Mouse (Mus musculus) cerebral cortex, adult 2 months (tissue): Measurements from ENCODE around the gene Sim2.

Experiments
- WGBS: fragments of 180-500 bp; shearing (Covaris S2); methylation state at CpG from one replicate; pipeline ENCODE4 v1.1.7; 2018; 5-methylcytosine and 5-hydroxymethylcytosine counted together

Sim2 gene

DNA sequence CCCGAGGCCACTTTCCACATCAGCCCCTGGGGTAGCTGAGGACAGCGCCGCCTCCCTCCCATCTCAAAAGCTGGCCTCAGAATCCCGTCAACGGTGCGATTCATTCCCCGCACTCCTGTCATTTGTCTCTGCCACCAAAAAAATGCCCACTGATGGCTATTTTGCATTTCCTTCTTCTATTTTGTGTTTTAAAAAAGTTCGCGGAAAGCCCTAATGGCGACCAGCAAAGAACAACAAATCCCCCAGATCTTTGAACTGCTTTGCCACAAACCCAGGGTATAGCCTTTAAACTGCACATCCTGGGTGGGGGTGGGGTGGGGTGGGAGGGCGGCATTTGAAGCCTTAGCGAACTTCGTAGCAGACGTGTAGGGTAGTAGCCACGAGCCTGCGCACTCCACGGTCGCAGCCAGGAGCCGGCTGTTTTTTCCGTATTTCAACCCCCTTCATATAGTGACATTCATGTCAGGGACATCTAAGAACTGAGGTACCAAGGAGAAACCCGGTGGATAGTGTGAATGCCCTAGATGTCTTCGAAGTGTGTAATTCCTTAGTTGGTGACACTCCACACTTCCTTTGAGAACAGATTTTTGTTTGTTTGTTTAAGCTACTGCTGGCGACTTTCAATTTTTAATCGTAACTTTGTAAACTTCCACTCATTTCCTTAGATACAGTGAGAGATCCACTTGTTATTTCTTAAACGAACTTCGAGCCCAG, 10.5 kb downstream of the Sim2 start:
- 5% methylated on average over 26 of the region's 26 CpGs for WGBS

GRCm38 (mm10) chr16:94096479-94096878, 11.7 kb downstream of the Sim2 start:
- WGBS: 6% methylated on average over 14 of the region's 14 CpGs

DNA sequence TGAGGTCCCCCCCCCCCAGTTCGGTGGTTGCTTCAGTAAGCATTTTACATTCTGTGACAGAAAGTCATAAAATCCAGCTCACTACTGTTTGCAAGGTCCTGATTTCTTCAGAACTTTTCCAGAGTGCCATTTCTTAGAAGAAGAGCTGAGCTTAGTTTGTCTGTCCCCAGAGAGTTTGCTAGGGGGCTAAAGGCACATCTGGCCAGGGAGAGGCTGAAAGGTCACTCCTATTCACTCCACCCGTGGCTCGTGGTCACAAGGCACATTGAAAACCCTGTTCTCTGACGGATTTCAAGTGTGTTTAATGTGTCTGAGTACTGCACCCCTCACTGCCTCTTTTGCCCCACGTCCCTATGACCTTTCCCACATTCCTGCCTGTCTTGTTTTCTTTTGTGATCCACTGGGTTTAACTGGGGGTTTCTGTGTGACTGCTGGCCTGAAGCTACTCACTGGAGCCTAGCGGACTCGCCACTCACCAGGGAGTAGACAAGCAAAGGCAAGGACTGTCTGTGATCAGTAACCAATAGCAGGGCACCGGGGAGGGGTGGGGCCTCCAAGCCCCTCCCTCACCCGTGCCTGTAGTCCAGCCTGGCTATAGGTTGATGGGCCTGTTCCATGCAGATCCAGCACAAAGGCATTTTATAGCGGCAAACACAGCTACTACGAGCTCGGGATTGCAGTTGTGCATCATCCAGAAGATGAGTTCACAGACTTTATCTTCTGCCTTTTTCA, 13.2 kb downstream of the Sim2 start:
- 17% methylated on average over 12 of the region's 12 CpGs for WGBS

GRCm38 (mm10) chr16:94113160-94113559, 28.4 kb downstream of the Sim2 start:
- 86% methylated on average over 7 of the region's 7 CpGs for WGBS

- 86% methylated on average over 9 of the region's 9 CpGs for WGBS
Measured at GRCm38 (mm10) chr16:94114693-94115092, 30.0 kb downstream of the Sim2 start.

DNA sequence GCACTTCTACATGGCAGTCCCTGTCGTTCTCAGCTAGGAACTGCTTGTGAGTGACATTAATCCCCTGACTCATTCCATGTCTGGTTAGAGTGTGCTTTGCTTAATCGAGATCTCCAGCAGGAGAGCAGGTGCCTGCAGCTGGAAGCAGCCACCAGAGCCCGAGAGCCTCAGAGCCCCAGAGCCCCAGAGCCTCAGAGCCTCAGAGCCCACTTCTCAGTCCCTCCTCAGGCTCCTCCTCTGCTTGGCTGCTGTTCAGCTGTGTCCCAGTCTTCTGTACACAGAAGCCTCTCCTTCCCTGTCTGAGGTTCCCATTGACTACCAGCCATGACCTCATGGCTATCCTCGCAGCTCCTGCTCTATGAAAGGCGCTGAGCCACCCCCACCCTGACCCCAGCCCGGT, 32.6 kb downstream of the Sim2 start:
- 61% methylated on average over 6 of the region's 6 CpGs for WGBS

DNA sequence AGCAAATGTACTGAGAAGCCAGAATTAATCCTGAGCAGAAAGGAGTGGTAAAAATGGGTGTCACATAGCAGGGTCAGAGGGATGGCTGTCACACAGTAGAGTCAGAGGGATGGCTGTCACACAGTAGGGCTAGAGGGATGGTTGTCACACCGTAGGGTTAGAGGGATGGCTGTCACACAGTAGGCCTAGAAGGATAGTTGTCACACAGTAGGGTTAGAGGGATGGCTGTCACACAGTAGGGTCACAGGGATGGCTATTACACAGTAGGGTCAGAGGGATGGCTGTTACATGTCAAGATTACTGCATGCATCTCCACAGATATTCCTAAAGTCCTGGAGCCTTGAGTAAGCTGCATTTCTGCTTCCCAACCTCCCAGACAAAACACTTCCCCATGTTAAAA, 33.7 kb downstream of the Sim2 start:
- 100% methylated on average over 1 of the region's 1 CpGs for WGBS

DNA sequence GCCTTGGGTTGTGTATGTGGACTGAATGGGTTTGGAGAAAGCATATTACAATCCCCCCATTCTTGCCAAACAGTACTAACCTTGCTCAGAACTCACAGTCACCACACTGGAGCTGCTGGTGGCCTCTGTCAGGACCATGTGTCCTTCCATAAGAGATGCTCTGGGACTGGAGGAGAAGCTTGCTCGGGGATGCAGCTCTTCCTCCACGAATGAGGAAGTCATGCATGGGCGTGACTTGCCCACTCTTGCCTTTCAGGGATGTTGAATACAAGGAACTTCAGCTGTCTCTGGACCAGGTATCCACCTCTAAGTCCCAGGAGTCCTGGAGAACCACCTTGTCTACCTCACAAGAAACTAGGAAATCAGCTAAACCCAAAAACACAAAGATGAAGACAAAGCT, 37.6 kb downstream of the Sim2 start:
- 86% methylated on average over 3 of the region's 3 CpGs for WGBS

DNA sequence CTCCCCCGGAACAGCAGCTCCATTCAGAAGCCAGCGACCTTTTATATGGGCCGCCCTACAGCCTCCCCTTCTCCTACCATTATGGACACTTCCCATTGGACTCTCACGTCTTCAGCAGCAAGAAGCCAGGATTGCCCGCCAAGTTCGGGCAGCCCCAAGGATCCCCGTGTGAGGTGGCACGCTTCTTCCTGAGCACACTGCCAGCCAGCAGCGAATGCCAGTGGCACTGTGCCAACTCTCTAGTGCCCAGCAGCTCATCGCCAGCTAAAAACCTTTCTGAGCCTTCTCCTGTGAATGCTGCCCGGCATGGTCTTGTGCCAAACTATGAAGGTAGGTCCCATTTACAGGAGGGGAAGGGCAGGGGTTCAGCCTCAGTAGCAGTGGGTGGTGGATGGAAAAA, 38.5 kb downstream of the Sim2 start:
- WGBS: 41% methylated on average over 11 of the region's 11 CpGs

- 2% methylated on average over 82 of the region's 83 CpGs for WGBS
Measured at GRCm38 (mm10) chr16:94125172-94125981, 40.6 kb downstream of the Sim2 start.

- WGBS: 38% methylated on average over 9 of the region's 9 CpGs
Measured at GRCm38 (mm10) chr16:94126200-94126599, 41.5 kb downstream of the Sim2 start.

DNA sequence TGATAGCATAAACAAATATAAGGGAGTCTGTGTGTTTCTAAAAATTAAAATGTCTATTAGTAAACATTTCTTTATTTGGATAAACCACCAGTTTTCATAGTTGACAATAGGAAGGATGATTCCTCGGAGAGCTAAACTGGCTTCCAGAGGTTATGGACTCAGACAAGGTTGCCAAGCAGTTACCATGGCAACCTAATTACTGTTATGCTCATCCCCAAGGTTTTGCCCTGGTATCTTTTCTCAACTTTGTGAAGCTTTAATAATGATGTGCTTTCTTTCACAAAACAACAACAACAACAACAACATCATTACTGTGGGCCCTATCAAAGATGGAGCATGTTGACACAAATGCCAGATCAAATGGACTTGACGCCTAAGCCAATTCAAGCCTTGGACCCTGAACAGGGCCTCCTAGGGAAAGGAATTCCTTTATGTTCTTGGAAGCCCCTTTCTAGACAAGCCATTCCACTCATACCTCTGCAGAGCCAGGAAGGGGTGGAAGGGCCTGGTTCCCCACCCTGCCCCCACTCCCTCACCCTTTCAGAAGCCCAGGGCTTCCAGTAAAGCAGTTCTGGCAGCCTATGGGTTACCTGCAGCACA, 43.6 kb downstream of the Sim2 start:
- WGBS: 81% methylated on average over 2 of the region's 2 CpGs

- WGBS: 73% methylated on average over 10 of the region's 10 CpGs
Measured at GRCm38 (mm10) chr16:94134218-94134617, 49.5 kb downstream of the Sim2 start.

- WGBS: 55% methylated on average over 10 of the region's 10 CpGs
Measured at GRCm38 (mm10) chr16:94140746-94141145, 56.0 kb downstream of the Sim2 start.

GRCm38 (mm10) chr16:94143325-94143724, 58.6 kb downstream of the Sim2 start:
- 28% methylated on average over 10 of the region's 10 CpGs for WGBS

DNA sequence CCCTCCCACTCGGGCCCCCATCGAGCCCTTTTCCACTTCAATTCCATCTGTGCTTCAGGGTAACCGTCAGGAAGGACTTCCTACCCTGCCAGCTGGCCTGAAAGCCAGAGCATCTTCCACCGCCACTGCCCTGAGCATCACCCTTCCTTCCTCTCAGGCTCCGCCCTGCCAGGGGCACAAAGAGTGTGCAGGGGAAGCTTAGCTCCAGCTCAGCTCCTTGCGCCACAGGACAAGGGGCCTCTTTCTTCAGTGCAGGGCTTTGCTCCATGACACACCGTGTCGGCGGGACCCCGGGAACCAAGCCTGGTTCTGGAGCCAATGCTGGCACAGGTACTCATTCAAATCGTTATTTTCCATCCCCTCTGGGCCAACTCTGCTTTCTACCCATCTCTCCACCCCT, 63.4 kb downstream of the Sim2 start:
- 48% methylated on average over 11 of the region's 11 CpGs for WGBS

DNA sequence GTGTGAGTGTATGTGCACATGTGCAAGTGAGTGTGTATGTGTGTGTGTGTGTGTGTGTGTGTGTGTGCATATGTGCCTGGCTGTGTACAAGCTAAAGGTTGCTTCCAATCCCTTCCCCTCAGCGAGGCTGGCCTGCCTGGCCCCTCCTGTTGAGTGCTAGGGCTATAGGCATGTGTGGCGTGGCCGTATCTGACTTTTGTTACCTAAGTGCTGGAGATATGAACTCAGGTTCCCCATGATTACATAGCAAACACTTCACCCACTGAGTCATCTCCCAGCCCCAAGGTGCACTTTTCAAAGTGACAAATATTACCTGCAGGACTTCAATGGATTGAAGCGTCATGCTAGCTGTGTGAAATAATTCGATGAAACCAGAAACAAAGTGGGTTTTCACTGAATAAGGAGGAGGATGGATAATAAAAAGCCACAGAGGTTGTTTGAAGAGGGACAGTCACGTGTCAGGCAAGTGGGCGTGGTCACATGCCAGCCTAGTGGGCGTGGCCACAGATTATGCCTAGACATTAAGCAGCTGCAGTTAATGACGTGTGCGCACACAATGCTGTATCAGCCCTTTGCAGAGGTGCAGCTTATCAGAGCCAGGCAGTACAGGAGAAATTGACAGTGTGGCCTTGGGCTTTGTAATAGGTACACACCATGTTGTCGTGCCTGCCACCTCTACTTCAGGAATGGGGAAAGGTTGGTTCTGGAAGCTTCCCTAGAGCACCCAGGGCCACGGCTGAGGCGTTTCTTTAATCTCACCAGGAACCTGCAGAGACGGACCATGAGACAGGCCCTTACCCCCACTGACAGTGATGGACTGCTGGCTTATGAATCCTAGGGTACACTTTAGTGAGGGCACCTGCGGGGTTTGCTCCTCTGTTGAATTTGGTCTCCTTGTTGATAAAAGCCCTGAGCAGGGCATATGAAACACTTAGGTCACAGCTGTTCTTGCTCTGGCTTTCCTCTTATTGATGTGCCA, 65.7 kb downstream of the Sim2 start:
- WGBS: 91% methylated on average over 15 of the region's 15 CpGs

GRCm38 (mm10) chr16:94155041-94155653, 70.4 kb downstream of the Sim2 start:
- WGBS: 43% methylated on average over 14 of the region's 14 CpGs

GRCm38 (mm10) chr16:94157819-94158218, 73.1 kb downstream of the Sim2 start:
- 73% methylated on average over 8 of the region's 8 CpGs for WGBS

DNA sequence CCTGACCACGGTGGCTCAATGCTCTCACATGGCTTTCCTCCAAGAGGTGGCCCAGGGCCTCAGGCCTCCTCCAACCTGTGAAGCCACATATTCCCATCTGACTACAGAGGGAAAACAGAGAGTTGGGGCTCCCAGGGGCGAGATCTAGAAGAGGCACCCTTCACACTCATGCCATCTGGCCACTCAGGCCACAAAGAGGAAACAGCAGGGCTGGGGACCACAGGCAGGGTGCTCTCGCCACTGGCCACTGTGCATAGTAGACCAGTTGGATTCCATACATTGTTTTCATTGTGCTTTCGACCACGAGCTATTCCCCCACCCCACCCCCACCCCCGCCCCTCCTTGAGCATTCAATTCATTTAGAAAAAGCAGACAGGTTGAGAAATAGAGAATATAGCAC, 77.3 kb downstream of the Sim2 start:
- 72% methylated on average over 6 of the region's 6 CpGs for WGBS
